Mouse (Mus musculus): ENCODE results near the gene Onecut1. TPM values are rescaled to one million over a fixed set of nuclear protein-coding genes. Genes with fewer than 3 reads are reported as not detected.
A peak's percentile ranks its signal among the peaks of the same experiment; 100 is the strongest.

Gene Onecut1
- 0.51 and 1.8 TPM in 2 replicates for polyA plus RNA-seq (2014; fragmentation: Nextera tagmentation; extraction: Ambion mirVana)

DNA sequence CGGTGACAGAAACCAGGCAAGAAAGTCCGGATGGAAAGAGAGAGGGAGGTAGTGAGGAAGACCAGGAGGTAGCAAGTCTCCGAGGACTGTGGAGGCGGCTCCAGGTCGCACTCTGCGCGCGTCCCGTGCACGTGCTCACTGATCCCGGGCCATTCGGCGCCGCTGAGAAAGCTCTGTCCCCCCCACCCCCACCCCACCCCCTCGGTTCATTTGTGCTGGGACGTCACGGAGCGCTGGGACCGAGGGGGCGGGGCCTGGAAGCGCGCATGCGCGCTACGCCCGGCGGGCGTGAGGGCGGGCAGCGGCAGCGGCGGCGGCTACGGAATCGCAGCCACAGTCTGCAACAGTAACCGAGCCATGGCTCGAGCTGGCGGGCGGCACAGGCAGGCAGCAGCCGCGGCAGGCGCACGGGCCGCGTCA lies at the start of gene Onecut1:
Gene Onecut1, plus strand, starts transcription at position 361 of the 420 bp plus-strand sequence.
- Histone ChIP-seq H3K9me3 (ENCODE audit: control insufficient read depth, low read depth, low read length) (no peaks in the 10 kb centered on the region; the same call in 1 of the 2 replicates), H3K36me3 (ENCODE audit: control insufficient read depth, insufficient read depth, low read length) (no peaks in the 10 kb centered on the region), H3K27me3 (ENCODE audit: control insufficient read depth, insufficient read depth, low read length) (peaks cover 64% of the 10 kb centered on the region), H3K4me2 (replicated peaks; ENCODE audit: low read depth, low read length) (peak within 1 kb of the TSS; percentile 99), H3K4me3 (ENCODE audit: low read depth, low read length) (peak within 1 kb of the TSS; percentile 49), H3K27ac (ENCODE audit: low read length) (peak within 1 kb of the TSS; percentile 21; the same call in 1 of the 2 replicates), H3K9ac (replicated peaks; ENCODE audit: low read depth, low read length) (peak within 1 kb of the TSS; percentile 36; the same call in 1 of the 2 replicates), H3K4me1 (ENCODE audit: control insufficient read depth, insufficient read depth, low read length) (peaks cover 4% of the 10 kb centered on the region; the same call in 1 of the 2 replicates)
- ATAC-seq (ENCODE audit: insufficient number of reproducible peaks, insufficient read depth, low FRiP score, low read depth), result peak; percentile 51
- 1% methylated on average over 35 of the region's 45 CpGs for WGBS

DNA sequence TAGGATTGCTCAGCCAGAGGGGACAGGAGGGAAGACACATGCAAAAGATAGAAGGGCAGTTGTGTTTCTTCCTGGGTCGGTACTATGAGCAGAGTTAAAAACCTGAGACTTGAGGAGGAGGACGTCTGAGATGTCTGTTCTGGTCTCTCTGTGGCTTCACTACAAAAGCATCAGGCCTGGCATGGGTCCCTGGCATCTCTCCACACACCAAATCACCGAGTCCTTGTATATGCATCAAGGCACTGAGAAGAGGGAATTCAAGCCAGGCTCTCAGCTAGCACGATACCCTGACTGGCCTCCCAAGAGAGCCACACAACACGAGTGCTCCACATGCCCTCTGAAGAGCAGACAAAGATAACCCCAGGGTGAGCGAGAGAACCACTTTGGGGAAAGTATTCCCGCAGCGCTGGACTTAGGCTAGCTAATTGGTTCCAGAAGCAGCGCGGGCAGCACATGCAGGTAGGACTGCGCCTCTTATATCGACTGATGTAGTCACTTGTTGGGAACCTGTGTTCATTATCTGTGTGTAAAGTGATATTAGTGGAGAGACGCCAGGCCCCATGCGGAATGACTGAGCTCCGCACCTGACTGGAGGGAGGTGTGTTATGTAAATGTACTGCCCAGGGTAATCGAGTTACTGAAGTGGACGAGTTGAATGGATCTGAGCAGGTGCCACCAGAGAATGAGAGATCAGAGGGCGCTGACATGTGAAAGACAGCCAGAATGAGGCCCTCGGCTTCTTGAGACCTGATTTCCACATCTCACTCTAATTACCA lies 41.8 kb upstream of the Onecut1 start:
- H3K27me3 ChIP-seq (ENCODE audit: control insufficient read depth, insufficient read depth, low read length), result no peaks in the 10 kb centered on the region
- WGBS, result 57% methylated on average over 19 of the region's 19 CpGs
- H3K4me2 ChIP-seq (replicated peaks; ENCODE audit: low read depth, low read length), result no peak overlapping the region
- no peak overlapping the region for H3K9ac ChIP-seq (replicated peaks; ENCODE audit: low read depth, low read length)
- no peaks in the 10 kb centered on the region for H3K9me3 ChIP-seq (ENCODE audit: control insufficient read depth, low read depth, low read length)
- H3K36me3 ChIP-seq (ENCODE audit: control insufficient read depth, insufficient read depth, low read length), result no peaks in the 10 kb centered on the region
- no peak overlapping the region for H3K27ac ChIP-seq (ENCODE audit: low read length)
- no peaks in the 10 kb centered on the region for H3K4me1 ChIP-seq (ENCODE audit: control insufficient read depth, insufficient read depth, low read length)
- no peak for ATAC-seq (ENCODE audit: insufficient number of reproducible peaks, insufficient read depth, low FRiP score, low read depth)
- no peak overlapping the region for H3K4me3 ChIP-seq (ENCODE audit: low read depth, low read length)

DNA sequence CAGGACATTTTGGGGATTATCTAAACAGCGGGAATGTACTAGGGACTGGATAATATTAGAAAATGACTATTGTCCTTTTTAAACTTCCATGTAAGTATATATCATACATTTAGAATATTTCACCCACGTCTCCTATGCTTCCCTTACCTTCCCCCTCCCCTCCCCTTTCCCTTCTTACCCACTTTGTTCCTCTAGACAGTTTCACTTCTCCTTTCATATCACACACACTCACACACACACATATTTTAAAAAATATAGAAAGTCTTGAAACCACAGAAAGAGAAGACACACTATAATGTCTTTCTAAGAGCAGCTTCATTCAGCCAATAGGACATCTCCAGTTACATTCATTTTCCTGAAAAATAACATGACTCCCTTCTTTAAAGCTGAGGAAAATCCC lies 36.6 kb upstream of the Onecut1 start:
- 66% methylated on average over 2 of the region's 2 CpGs for WGBS
- no peak overlapping the region for H3K9ac ChIP-seq (replicated peaks; ENCODE audit: low read depth, low read length)

DNA sequence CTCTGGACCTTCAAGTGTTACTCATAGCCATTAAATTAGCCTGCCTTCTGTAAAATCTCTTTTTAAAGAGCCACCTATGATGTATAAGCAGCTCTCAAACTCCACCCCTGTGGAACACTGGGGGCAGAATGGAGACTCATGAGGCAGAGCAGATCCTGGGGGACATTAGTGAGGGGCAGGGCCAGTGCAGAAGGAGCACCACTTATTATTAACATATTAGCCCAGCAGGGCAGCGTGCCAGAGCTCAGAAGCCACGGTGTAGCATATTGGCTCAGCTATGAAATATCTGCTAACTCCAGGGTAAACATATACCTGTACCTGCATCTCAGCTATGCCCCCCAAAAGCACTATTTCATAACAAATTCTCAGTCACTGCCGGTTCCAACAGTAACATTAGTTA lies 32.5 kb upstream of the Onecut1 start:
- H3K9ac ChIP-seq (replicated peaks; ENCODE audit: low read depth, low read length), result no peak overlapping the region
- H3K27ac ChIP-seq (ENCODE audit: low read length), result no peak overlapping the region
- no peaks in the 10 kb centered on the region for H3K27me3 ChIP-seq (ENCODE audit: control insufficient read depth, insufficient read depth, low read length)
- H3K4me3 ChIP-seq (ENCODE audit: low read depth, low read length), result no peak overlapping the region
- no peak for ATAC-seq (ENCODE audit: insufficient number of reproducible peaks, insufficient read depth, low FRiP score, low read depth)
- 63% methylated on average over 3 of the region's 3 CpGs for WGBS
- H3K9me3 ChIP-seq (ENCODE audit: control insufficient read depth, low read depth, low read length), result no peaks in the 10 kb centered on the region
- H3K4me2 ChIP-seq (replicated peaks; ENCODE audit: low read depth, low read length), result no peak overlapping the region
- H3K4me1 ChIP-seq (ENCODE audit: control insufficient read depth, insufficient read depth, low read length), result no peaks in the 10 kb centered on the region
- no peaks in the 10 kb centered on the region for H3K36me3 ChIP-seq (ENCODE audit: control insufficient read depth, insufficient read depth, low read length)

More for the DNA sequence above, 36.6 kb upstream of the Onecut1 start:
- no peaks in the 10 kb centered on the region for H3K36me3 ChIP-seq (ENCODE audit: control insufficient read depth, insufficient read depth, low read length)
- H3K4me3 ChIP-seq (ENCODE audit: low read depth, low read length), result no peak overlapping the region
- H3K4me2 ChIP-seq (replicated peaks; ENCODE audit: low read depth, low read length), result no peak overlapping the region
- no peak for ATAC-seq (ENCODE audit: insufficient number of reproducible peaks, insufficient read depth, low FRiP score, low read depth)
- H3K9me3 ChIP-seq (ENCODE audit: control insufficient read depth, low read depth, low read length), result no peaks in the 10 kb centered on the region
- H3K4me1 ChIP-seq (ENCODE audit: control insufficient read depth, insufficient read depth, low read length), result no peaks in the 10 kb centered on the region
- no peaks in the 10 kb centered on the region for H3K27me3 ChIP-seq (ENCODE audit: control insufficient read depth, insufficient read depth, low read length)
- no peak overlapping the region for H3K27ac ChIP-seq (ENCODE audit: low read length)

GRCm38 (mm10) chr9:74842890-74843289 lies 18.8 kb upstream of the Onecut1 start:
- no peaks in the 10 kb centered on the region for H3K4me1 ChIP-seq (ENCODE audit: control insufficient read depth, insufficient read depth, low read length)
- H3K9ac ChIP-seq (replicated peaks; ENCODE audit: low read depth, low read length), result no peak overlapping the region
- 81% methylated on average over 4 of the region's 4 CpGs for WGBS
- peaks cover 21% of the 10 kb centered on the region for H3K27me3 ChIP-seq (ENCODE audit: control insufficient read depth, insufficient read depth, low read length)
- H3K4me2 ChIP-seq (replicated peaks; ENCODE audit: low read depth, low read length), result no peak overlapping the region
- 0 out of 2 replicates have a peak, but pooled peaks cover 6% of the 10 kb centered on the region for H3K9me3 ChIP-seq (ENCODE audit: control insufficient read depth, low read depth, low read length)
- ATAC-seq (ENCODE audit: insufficient number of reproducible peaks, insufficient read depth, low FRiP score, low read depth), result no peak
- H3K27ac ChIP-seq (ENCODE audit: low read length), result no peak overlapping the region
- H3K36me3 ChIP-seq (ENCODE audit: control insufficient read depth, insufficient read depth, low read length), result no peaks in the 10 kb centered on the region
- H3K4me3 ChIP-seq (ENCODE audit: low read depth, low read length), result no peak overlapping the region

- no peaks in the 10 kb centered on the region for H3K36me3 ChIP-seq (ENCODE audit: control insufficient read depth, insufficient read depth, low read length)
- no peak for ATAC-seq (ENCODE audit: insufficient number of reproducible peaks, insufficient read depth, low FRiP score, low read depth)
- H3K4me3 ChIP-seq (ENCODE audit: low read depth, low read length), result no peak overlapping the region
- H3K4me1 ChIP-seq (ENCODE audit: control insufficient read depth, insufficient read depth, low read length), result 0 out of 2 replicates have a peak, but pooled peaks cover 6% of the 10 kb centered on the region
- 0 out of 2 replicates have a peak, but pooled peaks cover 6% of the 10 kb centered on the region for H3K9me3 ChIP-seq (ENCODE audit: control insufficient read depth, low read depth, low read length)
- H3K27me3 ChIP-seq (ENCODE audit: control insufficient read depth, insufficient read depth, low read length), result peaks cover 50% of the 10 kb centered on the region
- H3K27ac ChIP-seq (ENCODE audit: low read length), result no peak overlapping the region
- no peak overlapping the region for H3K9ac ChIP-seq (replicated peaks; ENCODE audit: low read depth, low read length)
- no peak overlapping the region for H3K4me2 ChIP-seq (replicated peaks; ENCODE audit: low read depth, low read length)
- 4% methylated on average over 33 of the region's 33 CpGs for WGBS
Observed at GRCm38 (mm10) chr9:74846867-74847830, 14.6 kb upstream of the Onecut1 start.

DNA sequence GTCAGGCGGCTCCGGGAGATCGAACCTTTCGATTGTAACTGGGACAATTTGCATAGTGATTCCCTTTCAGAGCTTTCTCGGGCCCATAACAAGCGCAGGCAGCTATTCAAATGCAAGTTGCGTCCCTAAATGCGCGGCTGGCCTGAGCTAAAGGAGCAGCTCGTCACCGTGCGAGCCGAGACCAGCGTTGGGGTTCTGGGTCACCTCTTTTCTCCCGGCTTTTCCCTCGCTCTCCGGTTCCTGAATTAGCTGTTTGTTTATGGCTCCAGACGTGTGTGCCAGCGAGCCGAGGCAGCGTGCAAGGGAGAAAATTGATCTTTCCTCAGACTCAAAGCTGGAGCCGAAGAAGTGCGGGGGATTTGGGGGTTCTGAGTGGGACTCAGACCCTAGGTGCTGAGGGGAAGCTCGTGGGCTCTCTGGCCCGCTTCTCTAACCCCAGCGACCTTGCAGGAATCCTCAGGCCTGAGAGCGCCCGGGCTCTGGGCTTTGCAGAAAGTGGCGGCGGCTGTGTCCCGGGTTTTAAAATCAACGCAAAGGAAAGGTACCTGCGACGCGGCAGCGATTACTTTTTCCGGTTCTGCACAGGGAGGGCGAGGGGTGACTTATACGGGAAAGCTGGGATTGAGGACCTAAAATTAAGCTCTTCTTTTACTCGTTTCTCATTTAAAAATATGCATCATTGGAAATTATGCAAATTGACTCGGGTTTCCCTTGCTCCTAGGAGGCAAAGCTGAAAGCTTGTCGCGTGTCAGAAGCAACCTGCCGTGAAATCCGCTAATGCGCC lies 13.1 kb upstream of the Onecut1 start:
- H3K27ac ChIP-seq (ENCODE audit: low read length), result no peak overlapping the region

More for the DNA sequence above, 13.1 kb upstream of the Onecut1 start:
- peak overlapping the region; percentile 69 for H3K4me2 ChIP-seq (replicated peaks; ENCODE audit: low read depth, low read length)
- H3K4me1 ChIP-seq (ENCODE audit: control insufficient read depth, insufficient read depth, low read length), result 0 out of 2 replicates have a peak, but pooled peaks cover 6% of the 10 kb centered on the region
- peak overlapping the region; percentile 38 for H3K4me3 ChIP-seq (ENCODE audit: low read depth, low read length)
- peaks cover 60% of the 10 kb centered on the region for H3K27me3 ChIP-seq (ENCODE audit: control insufficient read depth, insufficient read depth, low read length)
- no peaks in the 10 kb centered on the region for H3K36me3 ChIP-seq (ENCODE audit: control insufficient read depth, insufficient read depth, low read length)
- no peaks in the 10 kb centered on the region for H3K9me3 ChIP-seq (ENCODE audit: control insufficient read depth, low read depth, low read length)
- 0 out of 2 replicates have a peak overlapping the region, but pooled peaks have one; percentile 14 for H3K9ac ChIP-seq (replicated peaks; ENCODE audit: low read depth, low read length)
- no peak for ATAC-seq (ENCODE audit: insufficient number of reproducible peaks, insufficient read depth, low FRiP score, low read depth)
- under 1% methylated on average over 46 of the region's 46 CpGs for WGBS
